Mouse (Mus musculus) embryonic facial prominence, embryonic 14.5 days (tissue): ENCODE measurements around the gene 1700021F07Rik. TPM values are rescaled to one million over a fixed set of nuclear protein-coding genes. Genes with fewer than 3 reads are reported as not detected.

Experiments used
- ATAC-seq: fragments of 200-750 bp; cut with Nextera tagmentation; 2 replicates; pipeline ENCODE4 v1.8.0; 2017; ENCODE audit warnings: low read depth, moderate number of reproducible peaks, moderate TSS enrichment
- DNase-seq: peaks from one replicate; pipeline ENCODE4 v3.0.0-alpha.2; 2015; ENCODE audit warnings: low spot score
- H3K27ac ChIP-seq: fragments of 300-500 bp; sonication (generic); replicated peaks from 2 replicates; pipeline ENCODE4 v1.5.1; 2014; ENCODE audit warnings: low read depth, mild to moderate bottlenecking, low read length, moderate library complexity
- H3K27me3 ChIP-seq: fragments of 300-500 bp; sonication (generic); replicated peaks from 2 replicates; pipeline ENCODE4 v1.6.1; 2014; ENCODE audit warnings: low read length; ENCODE audit not compliant: control insufficient read depth, insufficient read depth
- H3K36me3 ChIP-seq: fragments of 300-500 bp; sonication (generic); 2 replicates; pipeline ENCODE4 v1.6.1; 2014; ENCODE audit warnings: low read length, mixed read lengths; ENCODE audit not compliant: control insufficient read depth, insufficient read depth
- H3K4me1 ChIP-seq: fragments of 300-500 bp; sonication (generic); 2 replicates; pipeline ENCODE4 v1.6.1; 2014; ENCODE audit warnings: antibody characterized with exemption, low read length; ENCODE audit not compliant: control insufficient read depth, insufficient read depth
- H3K4me2 ChIP-seq: fragments of 300-500 bp; sonication (generic); 2 replicates; pipeline ENCODE4 v1.6.1; 2014; ENCODE audit warnings: low read depth, mild to moderate bottlenecking, low read length, moderate library complexity, mixed read lengths
- H3K4me3 ChIP-seq: fragments of 300-500 bp; sonication (generic); 2 replicates; pipeline ENCODE4 v1.5.1; 2014; ENCODE audit warnings: low read depth, mild to moderate bottlenecking, low read length
- H3K9ac ChIP-seq: fragments of 300-500 bp; sonication (generic); 2 replicates; pipeline ENCODE4 v1.6.1; 2014; ENCODE audit warnings: low read depth, mild to moderate bottlenecking, low read length, moderate library complexity, mixed read lengths
- H3K9me3 ChIP-seq: fragments of 300-500 bp; sonication (generic); 2 replicates; pipeline ENCODE4 v1.6.1; 2016; ENCODE audit warnings: low read length; ENCODE audit not compliant: control insufficient read depth
- WGBS: fragments of 180-500 bp; shearing (Covaris S2); extraction: QIAGEN DNeasy Blood & Tissue Kit; methylation state at CpG from one replicate; pipeline ENCODE4 v1.1.7; 2014; 5-methylcytosine and 5-hydroxymethylcytosine counted together
- polyA plus RNA-seq: library from polyadenylated mRNA; unstranded; fragments of >200 nt; fragmentation: Nextera tagmentation; extraction: Ambion mirVana; gene quantifications from 2 replicates; pipeline ENCODE4 v1.2.1, GENCODE M21; 2014

Gene 1700021F07Rik
- polyA plus RNA-seq, 1 experiment from 2014 or later, result not detected

DNA sequence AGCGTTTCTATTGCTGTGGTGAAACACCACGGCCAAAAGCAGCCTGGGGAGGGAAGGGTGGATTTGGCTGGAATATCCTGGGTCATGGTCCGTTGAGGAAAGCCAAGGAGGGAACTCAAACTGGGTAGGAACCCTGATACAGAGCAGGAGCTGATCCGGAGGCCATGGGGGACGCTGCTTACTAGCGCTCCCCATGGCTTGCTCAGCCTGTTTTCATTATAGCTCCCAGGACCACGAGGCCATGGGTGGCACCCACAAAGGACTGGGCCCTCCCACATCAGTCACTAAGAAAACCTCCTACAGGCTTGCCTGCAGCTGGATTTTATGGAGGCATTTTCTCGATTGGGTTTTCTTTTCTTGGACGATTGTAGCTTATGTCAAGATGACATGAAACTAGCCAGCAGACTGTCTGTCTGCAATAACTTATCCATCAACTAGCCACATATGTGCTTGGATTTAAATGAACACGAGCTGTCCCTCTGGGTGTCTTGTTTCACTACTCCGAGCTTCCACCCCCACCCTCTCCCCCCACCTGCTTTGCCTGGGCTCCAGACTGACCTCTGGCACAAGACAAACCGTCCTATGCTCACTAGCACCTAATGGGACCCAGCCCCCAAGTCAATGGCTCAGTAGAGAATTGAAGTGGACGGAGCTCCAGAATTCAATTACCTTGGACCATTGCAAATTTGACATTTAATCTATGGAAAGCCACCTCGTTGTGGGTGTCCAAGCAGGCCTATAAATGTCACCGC lies 10.5 kb downstream of the 1700021F07Rik start:
- Histone ChIP-seq H3K9ac (no peak overlapping the region), H3K27me3 (no peaks in the 10 kb centered on the region), H3K36me3 (no peaks in the 10 kb centered on the region), H3K4me1 (peaks cover 20% of the 10 kb centered on the region), H3K4me2 (no peak overlapping the region), H3K4me3 (no peak overlapping the region), H3K9me3 (no peaks in the 10 kb centered on the region), H3K27ac (peak overlapping the region; percentile 29; the same call in 1 of the 2 replicates)
- WGBS, result 39% methylated on average over 15 of the region's 15 CpGs
- DNase-seq (peak; percentile 50), ATAC-seq (peak; percentile 27)

DNA sequence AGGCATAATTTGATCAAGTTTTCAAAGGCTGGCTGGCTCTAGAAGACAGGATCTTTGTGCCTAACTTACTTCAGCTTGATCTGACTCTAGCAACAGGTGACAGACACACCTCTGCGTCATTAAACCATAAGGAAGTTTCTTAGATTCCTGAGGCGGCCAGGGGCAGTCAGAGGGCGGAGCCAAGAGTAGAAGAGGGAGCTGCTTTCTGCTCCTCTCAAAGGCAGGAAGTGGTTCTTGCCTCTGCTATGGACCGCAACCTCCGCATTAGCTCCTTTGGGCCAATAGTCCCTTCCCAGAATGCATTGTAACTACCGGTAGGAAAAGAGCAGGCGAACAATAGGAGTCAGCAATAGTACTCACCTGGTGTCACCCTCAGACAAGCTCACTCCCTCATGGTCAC lies 12.2 kb downstream of the 1700021F07Rik start:
- Histone ChIP-seq H3K9me3 (no peaks in the 10 kb centered on the region), H3K4me2 (no peak overlapping the region), H3K27me3 (no peaks in the 10 kb centered on the region), H3K9ac (no peak overlapping the region), H3K27ac (no peak overlapping the region), H3K36me3 (no peaks in the 10 kb centered on the region), H3K4me1 (peaks cover 20% of the 10 kb centered on the region), H3K4me3 (no peak overlapping the region)
- DNase-seq (no peak), ATAC-seq (no peak)
- WGBS, result 76% methylated on average over 7 of the region's 7 CpGs

DNA sequence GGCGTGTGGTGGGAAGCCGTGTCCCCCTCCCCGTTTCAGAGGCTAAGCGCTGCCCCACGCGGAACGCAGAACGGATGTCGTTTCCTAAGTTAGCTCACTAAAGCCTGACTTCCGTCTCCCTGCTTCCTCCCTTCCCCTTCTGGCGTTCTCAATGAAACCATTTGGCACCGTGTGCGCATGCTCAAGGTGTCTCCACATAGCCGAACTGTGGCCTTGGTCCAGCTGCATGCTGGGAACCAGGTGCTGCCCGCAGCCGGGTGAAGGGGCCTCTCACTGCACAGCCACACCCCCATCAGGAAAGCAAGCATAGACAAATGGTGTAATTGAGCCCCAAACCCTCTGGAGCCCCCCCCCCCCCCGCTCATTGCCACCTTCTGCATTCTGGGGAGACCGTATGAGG lies 13.0 kb downstream of the 1700021F07Rik start:
- Histone ChIP-seq H3K27me3 (no peaks in the 10 kb centered on the region), H3K9ac (no peak overlapping the region), H3K4me3 (no peak overlapping the region), H3K36me3 (no peaks in the 10 kb centered on the region), H3K9me3 (no peaks in the 10 kb centered on the region), H3K4me2 (no peak overlapping the region), H3K27ac (no peak overlapping the region), H3K4me1 (peaks cover 24% of the 10 kb centered on the region)
- DNase-seq, result no peak
- no peak for ATAC-seq
- 84% methylated on average over 18 of the region's 18 CpGs for WGBS

DNA sequence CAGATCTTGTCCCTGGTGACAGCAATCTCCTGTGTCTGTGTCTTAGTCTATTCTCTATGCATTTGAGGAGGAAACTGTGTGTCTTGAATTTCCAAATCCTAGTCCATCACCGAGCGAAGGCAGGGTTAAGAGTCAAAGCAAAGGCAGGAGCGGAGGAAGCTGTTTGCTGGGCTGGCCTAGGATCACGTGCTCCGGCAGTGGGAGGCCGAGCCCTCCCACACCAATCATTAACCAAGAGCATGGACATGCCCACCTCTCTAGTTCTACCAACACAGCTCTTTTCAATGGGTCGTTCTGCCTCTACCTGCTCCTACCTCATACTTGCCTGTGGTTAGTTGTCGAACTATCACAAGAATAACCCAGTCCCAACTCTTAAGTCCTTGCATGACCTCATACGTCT lies 13.5 kb downstream of the 1700021F07Rik start:
- Histone ChIP-seq H3K27me3 (no peaks in the 10 kb centered on the region), H3K9ac (no peak overlapping the region), H3K4me2 (no peak overlapping the region), H3K4me3 (no peak overlapping the region), H3K27ac (no peak overlapping the region), H3K4me1 (peaks cover 24% of the 10 kb centered on the region), H3K36me3 (no peaks in the 10 kb centered on the region), H3K9me3 (no peaks in the 10 kb centered on the region)
- 89% methylated on average over 9 of the region's 9 CpGs for WGBS
- ATAC-seq, result no peak
- DNase-seq, result no peak

DNA sequence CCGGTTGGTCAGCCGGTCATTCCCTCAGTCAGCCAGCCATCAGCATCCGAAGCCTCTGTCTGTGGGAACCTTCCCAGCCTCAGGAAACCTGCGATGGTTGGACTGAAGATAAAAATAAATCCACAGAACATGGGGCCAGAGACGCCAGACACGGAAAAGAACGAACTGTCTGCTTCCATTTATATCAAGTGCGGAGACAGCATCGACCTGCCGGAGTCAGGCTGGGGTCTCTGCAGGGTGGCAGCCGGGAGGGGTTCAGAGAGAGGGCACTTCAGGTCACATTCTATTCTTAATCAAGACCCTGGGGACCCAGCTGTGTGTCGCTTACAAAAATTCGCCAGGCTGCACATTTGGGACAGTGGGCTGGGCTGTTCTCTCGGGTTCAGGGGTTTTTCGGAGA lies 17.4 kb downstream of the 1700021F07Rik start:
- Histone ChIP-seq H3K4me2 (peak overlapping the region; percentile 23; the same call in 1 of the 2 replicates), H3K27ac (no peak overlapping the region), H3K9me3 (no peaks in the 10 kb centered on the region), H3K4me3 (no peak overlapping the region), H3K9ac (no peak overlapping the region), H3K4me1 (0 out of 2 replicates have a peak, but pooled peaks cover 8% of the 10 kb centered on the region), H3K27me3 (no peaks in the 10 kb centered on the region), H3K36me3 (no peaks in the 10 kb centered on the region)
- ATAC-seq (peak; percentile 30; the same call in 1 of the 2 replicates), DNase-seq (peak; percentile 50)
- 30% methylated on average over 15 of the region's 15 CpGs for WGBS

DNA sequence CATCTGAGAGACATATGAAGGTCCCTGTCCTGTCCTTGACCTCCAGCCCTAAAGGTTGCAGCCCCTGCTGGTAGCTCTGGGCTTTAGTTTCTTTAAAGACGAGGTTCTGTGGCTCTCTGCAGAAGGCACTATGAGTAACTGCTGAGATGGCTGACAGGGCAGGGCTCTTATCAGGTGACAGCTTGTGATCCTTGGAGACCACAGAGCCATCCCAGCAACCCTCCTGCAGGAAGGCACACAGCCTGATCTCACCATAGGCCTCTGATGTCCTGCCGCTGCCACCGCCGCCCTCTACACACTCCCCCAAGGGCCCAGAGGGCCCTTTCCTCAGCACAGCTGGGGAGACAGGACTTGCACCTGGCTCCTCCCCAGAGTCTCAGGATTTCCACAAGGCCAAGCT lies 19.4 kb downstream of the 1700021F07Rik start:
- ATAC-seq (no peak), DNase-seq (no peak)
- Histone ChIP-seq H3K4me2 (no peak overlapping the region), H3K9me3 (no peaks in the 10 kb centered on the region), H3K4me1 (0 out of 2 replicates have a peak, but pooled peaks cover 4% of the 10 kb centered on the region), H3K4me3 (no peak overlapping the region), H3K27me3 (no peaks in the 10 kb centered on the region), H3K9ac (no peak overlapping the region), H3K36me3 (no peaks in the 10 kb centered on the region), H3K27ac (no peak overlapping the region)
- WGBS, result 79% methylated on average over 4 of the region's 4 CpGs

DNA sequence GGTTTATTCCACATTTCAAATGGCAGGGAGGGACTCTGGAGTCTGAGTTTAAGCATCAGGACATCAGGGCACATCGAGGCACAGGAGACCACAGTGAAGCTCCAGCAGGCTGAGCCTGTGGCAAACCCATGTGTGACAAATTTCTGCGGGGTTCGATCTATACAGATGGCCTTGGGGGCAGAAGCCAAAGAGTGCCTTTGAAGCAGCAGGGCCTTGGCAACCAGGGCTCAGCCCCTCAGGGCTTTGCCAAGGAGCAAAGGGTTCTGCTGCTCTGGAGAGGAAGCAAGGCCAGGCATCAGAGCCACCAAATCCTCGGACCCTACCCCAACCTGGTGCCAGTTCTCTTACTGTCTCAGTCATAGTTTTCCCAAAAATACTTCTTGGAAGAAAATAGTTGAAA lies 20.3 kb downstream of the 1700021F07Rik start:
- no peaks in the 10 kb centered on the region for H3K9me3 ChIP-seq
- no peak overlapping the region for H3K4me3 ChIP-seq
- DNase-seq (no peak), ATAC-seq (no peak)
- H3K27ac ChIP-seq, result no peak overlapping the region
- 62% methylated on average over 4 of the region's 4 CpGs for WGBS
- H3K9ac ChIP-seq, result no peak overlapping the region
- no peaks in the 10 kb centered on the region for H3K27me3 ChIP-seq
- H3K36me3 ChIP-seq, result no peaks in the 10 kb centered on the region
- no peak overlapping the region for H3K4me2 ChIP-seq
- 0 out of 2 replicates have a peak, but pooled peaks cover 4% of the 10 kb centered on the region for H3K4me1 ChIP-seq

DNA sequence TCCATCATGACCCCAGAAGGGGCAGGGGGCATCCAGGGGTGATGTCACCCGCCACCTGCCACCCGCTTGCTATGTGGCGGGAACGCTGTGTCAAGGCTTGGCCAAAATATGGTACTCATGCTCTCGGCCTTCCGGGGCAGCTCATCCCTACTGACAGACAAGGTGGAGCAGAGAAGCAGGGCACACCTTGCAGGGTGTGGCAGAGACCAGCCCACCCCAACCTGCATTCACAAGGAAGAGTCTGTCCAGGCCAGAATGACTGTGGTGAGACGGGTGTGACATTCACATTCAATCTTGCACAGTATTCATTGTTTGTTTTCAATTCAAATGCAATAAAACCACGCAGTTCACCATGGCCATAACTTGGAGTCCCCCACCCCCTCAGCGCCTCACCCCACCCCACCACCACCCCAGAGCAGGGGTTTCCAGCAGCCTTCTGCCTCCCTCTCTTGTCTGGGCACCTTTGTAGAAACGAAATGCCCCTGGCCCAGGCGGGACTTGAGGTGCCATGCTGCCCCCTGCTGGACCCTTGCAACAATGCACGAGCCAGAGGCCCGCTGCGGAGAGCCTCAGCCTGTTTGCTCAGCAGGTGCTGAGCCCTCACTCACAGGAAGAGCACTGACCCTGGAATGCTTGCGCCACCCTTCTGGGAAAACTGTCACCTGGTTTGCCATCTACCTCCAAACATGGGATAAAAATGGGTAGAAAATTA lies 23.8 kb downstream of the 1700021F07Rik start:
- Histone ChIP-seq H3K36me3 (no peaks in the 10 kb centered on the region), H3K9ac (no peak overlapping the region), H3K27ac (no peak overlapping the region), H3K9me3 (no peaks in the 10 kb centered on the region), H3K4me3 (no peak overlapping the region), H3K27me3 (no peaks in the 10 kb centered on the region), H3K4me1 (no peaks in the 10 kb centered on the region), H3K4me2 (no peak overlapping the region)
- ATAC-seq (peak; percentile 76), DNase-seq (peak; percentile 89)
- WGBS, result 36% methylated on average over 13 of the region's 15 CpGs
